Mouse (Mus musculus): ENCODE data around the gene Mettl8. TPM values are rescaled to one million over a fixed set of nuclear protein-coding genes. Genes with fewer than 3 reads are reported as not detected.

The Mettl8 gene
- polyA plus RNA-seq, 1 experiment from 2014 or later = 6.0 TPM

DNA sequence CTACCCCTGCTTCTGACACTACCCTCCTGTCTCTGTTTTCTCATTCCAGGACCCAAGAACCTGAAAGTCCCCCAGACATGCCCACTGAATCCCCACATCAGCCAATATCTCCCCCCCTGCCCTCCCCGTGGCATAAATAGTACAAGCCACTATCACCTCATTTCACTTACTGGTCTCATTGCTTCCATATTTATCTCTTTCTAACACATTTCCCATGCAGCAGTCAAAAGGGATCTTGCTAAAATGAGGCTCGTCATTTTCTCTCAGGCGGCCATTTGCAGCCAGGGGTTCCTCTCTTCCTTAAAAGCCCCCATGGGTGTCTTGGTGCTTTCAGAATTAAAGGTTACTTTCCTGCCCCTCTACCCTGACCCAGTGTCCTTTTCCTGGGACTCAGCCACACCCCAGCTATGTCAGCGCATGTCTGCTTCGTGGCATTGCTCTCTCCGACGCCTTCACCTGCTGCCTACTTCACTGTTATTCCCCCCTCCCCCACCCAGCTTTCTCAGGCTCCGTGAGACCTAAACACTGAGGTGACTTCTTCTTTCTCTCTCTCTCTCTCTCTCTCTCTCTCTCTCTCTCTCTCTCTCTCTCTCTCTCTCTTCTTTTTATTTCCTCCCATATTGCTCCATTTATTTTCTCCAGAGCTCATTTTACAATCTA, 134.3 kb downstream of the Mettl8 start:
- Histone ChIP-seq H3K4me3 (ENCODE audit: low read depth, low read length) (no peak overlapping the region), H3K27me3 (replicated peaks; ENCODE audit: control insufficient read depth, insufficient read depth, low read length) (no peaks in the 10 kb centered on the region), H3K4me2 (replicated peaks; ENCODE audit: low read depth) (no peak overlapping the region), H3K36me3 (ENCODE audit: control insufficient read depth, insufficient read depth) (no peaks in the 10 kb centered on the region), H3K9me3 (ENCODE audit: control insufficient read depth) (no peaks in the 10 kb centered on the region), H3K4me1 (replicated peaks; ENCODE audit: control insufficient read depth, insufficient read depth, low read length) (no peaks in the 10 kb centered on the region), H3K27ac (ENCODE audit: low read depth, low read length) (no peak overlapping the region), H3K9ac (ENCODE audit: low read depth, low read length) (no peak overlapping the region)
- 38% methylated on average over 8 of the region's 8 CpGs for WGBS
- TF ChIP-seq CTCF (IDR thresholded peaks at IDR 0.05; ENCODE audit: low read depth) = no peak
- ATAC-seq = no peak

- no peaks in the 10 kb centered on the region for H3K27me3 ChIP-seq (replicated peaks; ENCODE audit: control insufficient read depth, insufficient read depth, low read length)
- H3K27ac ChIP-seq (ENCODE audit: low read depth, low read length) = no peak overlapping the region
- H3K4me3 ChIP-seq (ENCODE audit: low read depth, low read length) = no peak overlapping the region
- H3K4me2 ChIP-seq (replicated peaks; ENCODE audit: low read depth) = no peak overlapping the region
- H3K9me3 ChIP-seq (ENCODE audit: control insufficient read depth) = no peaks in the 10 kb centered on the region
- H3K36me3 ChIP-seq (ENCODE audit: control insufficient read depth, insufficient read depth) = no peaks in the 10 kb centered on the region
- no peaks in the 10 kb centered on the region for H3K4me1 ChIP-seq (replicated peaks; ENCODE audit: control insufficient read depth, insufficient read depth, low read length)
- no peak for ATAC-seq
- H3K9ac ChIP-seq (ENCODE audit: low read depth, low read length) = no peak overlapping the region
- WGBS = 71% methylated on average over 2 of the region's 2 CpGs
- no peak for TF ChIP-seq CTCF (IDR thresholded peaks at IDR 0.05; ENCODE audit: low read depth)
These were observed 135.4 kb downstream of the Mettl8 start for GRCm38 (mm10) chr2:70919913-70920522.

GRCm38 (mm10) chr2:70918516-70918915, 136.9 kb downstream of the Mettl8 start:
- H3K9ac ChIP-seq (ENCODE audit: low read depth, low read length) = no peak overlapping the region
- 86% methylated on average over 2 of the region's 2 CpGs for WGBS
- no peaks in the 10 kb centered on the region for H3K27me3 ChIP-seq (replicated peaks; ENCODE audit: control insufficient read depth, insufficient read depth, low read length)
- H3K9me3 ChIP-seq (ENCODE audit: control insufficient read depth) = no peaks in the 10 kb centered on the region
- no peak for TF ChIP-seq CTCF (IDR thresholded peaks at IDR 0.05; ENCODE audit: low read depth)
- H3K4me2 ChIP-seq (replicated peaks; ENCODE audit: low read depth) = no peak overlapping the region
- H3K4me1 ChIP-seq (replicated peaks; ENCODE audit: control insufficient read depth, insufficient read depth, low read length) = no peaks in the 10 kb centered on the region
- no peaks in the 10 kb centered on the region for H3K36me3 ChIP-seq (ENCODE audit: control insufficient read depth, insufficient read depth)
- no peak for ATAC-seq
- H3K4me3 ChIP-seq (ENCODE audit: low read depth, low read length) = no peak overlapping the region
- no peak overlapping the region for H3K27ac ChIP-seq (ENCODE audit: low read depth, low read length)

Other genes starting within 250 kb of the Mettl8 start
- 27.8 and 30.5 TPM in 2 replicates for gene Tlk1, start 229.9 kb downstream of the Mettl8 start, polyA plus RNA-seq (2015; fragmentation: Nextera tagmentation; extraction: Ambion mirVana)
- 17.4 and 19.3 TPM in 2 replicates for gene Dcaf17, start 255 bp downstream of the Mettl8 start, polyA plus RNA-seq (2015; fragmentation: Nextera tagmentation; extraction: Ambion mirVana)
- gene Cybrd1, start 62.3 kb upstream of the Mettl8 start, polyA plus RNA-seq (2015; fragmentation: Nextera tagmentation; extraction: Ambion mirVana) = 7.1 and 7.7 TPM in 2 replicates
- 55.2 and 59.2 TPM in 2 replicates for gene Dync1i2, start 156.1 kb upstream of the Mettl8 start, polyA plus RNA-seq (2015; fragmentation: Nextera tagmentation; extraction: Ambion mirVana)